Mouse (Mus musculus): Measurements from ENCODE around the gene Glipr1l3. TPM values are rescaled to one million over a fixed set of nuclear protein-coding genes. Genes with fewer than 3 reads are reported as not detected.
"Not testable (repeated sequence)": the region's sequence is repeated elsewhere in the genome, so short reads cannot be mapped to it uniquely, and the experiment has no call there.

Glipr1l3 gene
- polyA plus RNA-seq, 1 experiment from 2014 or later: not detected

GRCm38 (mm10) chr10:112105785-112106184 lies 54.3 kb downstream of the Glipr1l3 start:
- not testable (repeated sequence) for H3K9ac ChIP-seq; H3K9me3 ChIP-seq; H3K4me3 ChIP-seq; H3K27ac ChIP-seq; H3K4me2 ChIP-seq (replicated peaks); H3K36me3 ChIP-seq; H3K27me3 ChIP-seq (replicated peaks); H3K4me1 ChIP-seq
- 9% methylated on average over 5 of the region's 5 CpGs for WGBS
- 0 out of 2 replicates have a peak, but pooled peaks have one; percentile 44 for ATAC-seq (ENCODE audit: low FRiP score, low read depth)

Other genes with a start within 250 kb of the Glipr1l3 start
- gene Krr1, start 187.7 kb downstream of the Glipr1l3 start, polyA plus RNA-seq (2016; fragmentation: Nextera tagmentation; extraction: Ambion mirVana): 51.5 and 53.1 TPM in 2 replicates
- gene Glipr1, start 157.7 kb downstream of the Glipr1l3 start, polyA plus RNA-seq (2016; fragmentation: Nextera tagmentation; extraction: Ambion mirVana): 0.46 and 0.76 TPM in 2 replicates
- gene Glipr1l1, start 100.1 kb downstream of the Glipr1l3 start, polyA plus RNA-seq (2016; fragmentation: Nextera tagmentation; extraction: Ambion mirVana): not detected in 2 replicates
- gene Glipr1l2, start 77.0 kb downstream of the Glipr1l3 start, polyA plus RNA-seq (2016; fragmentation: Nextera tagmentation; extraction: Ambion mirVana): not detected in 2 replicates
- gene Caps2, start 3.3 kb upstream of the Glipr1l3 start, polyA plus RNA-seq (2016; fragmentation: Nextera tagmentation; extraction: Ambion mirVana): 0.13 and 0.35 TPM in 2 replicates
- 1.9 and 2.2 TPM in 2 replicates for gene Kcnc2, start 110.8 kb upstream of the Glipr1l3 start, polyA plus RNA-seq (2016; fragmentation: Nextera tagmentation; extraction: Ambion mirVana)

All from neural tube, embryonic 12.5 days (tissue).